Mouse (Mus musculus) CH12.LX (cell line): ENCODE results near the gene Gm10142. TPM values are rescaled to one million over a fixed set of nuclear protein-coding genes. Genes with fewer than 3 reads are reported as not detected.
"Not testable (repeated sequence)": the region's sequence is repeated elsewhere in the genome, so short reads cannot be mapped to it uniquely, and the experiment has no call there.

Source experiments
- DNase-seq: peaks from one replicate; pipeline ENCODE4 v3.0.0-alpha.2; 2013; ENCODE audit errors: extremely low read depth
- H3K27ac ChIP-seq: 2 replicates; pipeline ENCODE4 v1.5.1; 2012; ENCODE audit warnings: low read depth, mild to moderate bottlenecking, control low read depth, moderate library complexity; ENCODE audit not compliant: insufficient read depth
- H3K27me3 ChIP-seq: replicated peaks from 2 replicates; pipeline ENCODE3; 2012; ENCODE audit warnings: inconsistent platforms
- H3K36me3 ChIP-seq, 2 experiments: replicated peaks in 1 of 2; 2 replicates each; pipeline versions ENCODE3 to v1.6.1; 2012; ENCODE audit warnings: inconsistent platforms in 1 of 2, low read length in 1 of 2, mild to moderate bottlenecking in 1 of 2, mixed read lengths in 1 of 2, moderate library complexity in 1 of 2; ENCODE audit not compliant: control insufficient read depth in 1 of 2, insufficient read depth in 1 of 2
- H3K4me1 ChIP-seq, 2 experiments: 2 replicates each; pipeline ENCODE4 v1.6.1; 2012; ENCODE audit warnings: inconsistent platforms in 1 of 2, moderate library complexity in 1 of 2; ENCODE audit not compliant: insufficient read depth in 2 of 2, control insufficient read depth in 1 of 2
- H3K4me2 ChIP-seq: 2 replicates; pipeline ENCODE4 v1.6.1; 2012; ENCODE audit warnings: low read depth, mild to moderate bottlenecking, control low read depth; ENCODE audit not compliant: poor library complexity, insufficient read depth, severe bottlenecking
- H3K4me3 ChIP-seq, 3 experiments: fragments of 150-350 bp in 1 of 3; sonication (generic) in 1 of 3; replicated peaks in 1 of 3; 2 replicates each; pipeline versions ENCODE3 to v1.5.1; 2011 to 2012; ENCODE audit warnings: low read depth in 2 of 3, low read length in 2 of 3, mild to moderate bottlenecking in 2 of 3, moderate library complexity in 2 of 3, control low read depth in 1 of 3, improper control_type of control experiment in 1 of 3, inconsistent platforms in 1 of 3, mixed read lengths in 1 of 3; ENCODE audit not compliant: poor library complexity in 1 of 3
- H3K79me2 ChIP-seq: replicated peaks from 2 replicates; pipeline ENCODE4 v1.6.1; 2012; ENCODE audit warnings: mild to moderate bottlenecking, moderate library complexity; ENCODE audit not compliant: control insufficient read depth, poor library complexity, insufficient read depth, severe bottlenecking; ENCODE audit errors: extremely low read depth
- H3K9ac ChIP-seq: 2 replicates; pipeline ENCODE4 v1.6.1; 2012; ENCODE audit warnings: low read depth, mild to moderate bottlenecking, control low read depth, moderate library complexity; ENCODE audit not compliant: insufficient read depth
- H3K9me3 ChIP-seq: replicated peaks from 2 replicates; pipeline ENCODE3; 2012; ENCODE audit warnings: low read length, inconsistent platforms, mixed read lengths
- CHD2 ChIP-seq: IDR thresholded peaks from 2 replicates; pipeline ENCODE4 v1.6.1; 2011; ENCODE audit warnings: low read length, improper control_type of control experiment
- CTCF ChIP-seq, 2 experiments: IDR thresholded peaks in 1 of 2; conservative IDR thresholded peaks in 1 of 2; 2 replicates each; pipeline ENCODE4 v1.5.1; 2011 to 2012; ENCODE audit warnings: low read depth in 2 of 2, low read length in 2 of 2, improper control_type of control experiment in 1 of 2, inconsistent platforms in 1 of 2, mild to moderate bottlenecking in 1 of 2, moderate library complexity in 1 of 2
- ELF1 ChIP-seq: IDR thresholded peaks from 2 replicates; pipeline ENCODE4 v1.6.1; 2014; ENCODE audit warnings: low read depth, mild to moderate bottlenecking, inconsistent platforms, low read length, improper control_type of control experiment
- GABPA ChIP-seq: IDR thresholded peaks from 2 replicates; pipeline ENCODE4 v1.6.1; 2012; ENCODE audit warnings: low read depth, low read length, improper control_type of control experiment, inconsistent platforms; ENCODE audit not compliant: insufficient replicate concordance
- HCFC1 ChIP-seq: IDR thresholded peaks from 2 replicates; pipeline ENCODE4 v1.6.1; 2012; ENCODE audit warnings: low read depth, mild to moderate bottlenecking, inconsistent platforms, low read length, improper control_type of control experiment
- JUN ChIP-seq: IDR thresholded peaks from 2 replicates; pipeline ENCODE4 v1.6.1; 2011; ENCODE audit warnings: low read depth, mild to moderate bottlenecking, low read length, improper control_type of control experiment, moderate library complexity; ENCODE audit not compliant: insufficient read depth
- MAFK ChIP-seq: IDR thresholded peaks from 2 replicates; pipeline ENCODE4 v1.6.1; 2011; ENCODE audit warnings: low read length, improper control_type of control experiment; ENCODE audit not compliant: insufficient replicate concordance
- MAZ ChIP-seq: IDR thresholded peaks from 2 replicates; pipeline ENCODE4 v1.6.1; 2012; ENCODE audit warnings: low read depth, mild to moderate bottlenecking, inconsistent platforms, low read length, improper control_type of control experiment, moderate library complexity
- MEF2A ChIP-seq: IDR thresholded peaks from 2 replicates; pipeline ENCODE4 v1.6.1; 2014; ENCODE audit warnings: low read depth, mild to moderate bottlenecking, inconsistent platforms, low read length, improper control_type of control experiment, borderline replicate concordance
- MYC ChIP-seq: IDR thresholded peaks from 2 replicates; pipeline ENCODE4 v1.6.1; 2011; ENCODE audit warnings: low read depth, mild to moderate bottlenecking, improper control_type of control experiment, low read length
- NRF1 ChIP-seq: IDR thresholded peaks from 2 replicates; pipeline ENCODE4 v1.6.1; 2014; ENCODE audit warnings: low read depth, mild to moderate bottlenecking, inconsistent platforms, low read length, improper control_type of control experiment, moderate library complexity
- PAX5 ChIP-seq: IDR thresholded peaks from 2 replicates; pipeline ENCODE4 v1.6.1; 2012; ENCODE audit warnings: low read length, inconsistent platforms, mixed read lengths
- RAD21 ChIP-seq: IDR thresholded peaks from 2 replicates; pipeline ENCODE4 v1.6.1; 2011; ENCODE audit warnings: low read depth, mild to moderate bottlenecking, low read length, improper control_type of control experiment, moderate library complexity
- SMC3 ChIP-seq: IDR thresholded peaks from 2 replicates; pipeline ENCODE4 v1.6.1; 2011; ENCODE audit warnings: low read depth, low read length, improper control_type of control experiment
- USF2 ChIP-seq: conservative IDR thresholded peaks from 2 replicates; pipeline ENCODE4 v1.6.1; 2011; ENCODE audit warnings: low read depth, low read length, improper control_type of control experiment
- ZC3H11A ChIP-seq: IDR thresholded peaks from 2 replicates; pipeline ENCODE4 v1.6.1; 2012; ENCODE audit warnings: low read depth, mild to moderate bottlenecking, inconsistent platforms, low read length, improper control_type of control experiment
- ZKSCAN1 ChIP-seq: IDR thresholded peaks from 2 replicates; pipeline ENCODE4 v1.6.1; 2012; ENCODE audit warnings: low read depth, inconsistent platforms, low read length, improper control_type of control experiment, borderline replicate concordance
- dilution Hi-C: fragments of 300-500 bp; cut with MboI; formaldehyde crosslinking; loops from 2 replicates; pipeline ENCODE4 v1.14.3; 2020; ENCODE audit warnings: low sequenced_read_pairs; ENCODE audit not compliant: extremely low pct_unique_long_range_greater_than_20kb, extremely low pct_ligation_motif_present
- in situ Hi-C: fragments of 300-500 bp; cut with MboI; formaldehyde crosslinking; loops from 3 replicates; pipeline ENCODE4 v1.14.3; 2019; ENCODE audit warnings: low sequenced_read_pairs, low pct_ligation_motif_present, low pct_unique_long_range_greater_than_20kb, mixed read lengths
- polyA plus RNA-seq: library from polyadenylated mRNA; unstranded; fragments of >175 nt; gene quantifications from 2 replicates; pipeline ENCODE4 v1.2.1, GENCODE M21; 2012; ENCODE audit warnings: low read depth; ENCODE audit not compliant: insufficient read length
- total RNA-seq, 2 experiments: library from RNA; depleted of rRNA; stranded (reverse); fragments of 300-350 nt in 1 of 2; fragments of >200 nt in 1 of 2; gene quantifications; 2 replicates each; pipeline ENCODE4 v1.2.3; 2012 to 2014

Gm10142 gene
- total and polyA plus RNA-seq, 3 experiments = not detected

DNA sequence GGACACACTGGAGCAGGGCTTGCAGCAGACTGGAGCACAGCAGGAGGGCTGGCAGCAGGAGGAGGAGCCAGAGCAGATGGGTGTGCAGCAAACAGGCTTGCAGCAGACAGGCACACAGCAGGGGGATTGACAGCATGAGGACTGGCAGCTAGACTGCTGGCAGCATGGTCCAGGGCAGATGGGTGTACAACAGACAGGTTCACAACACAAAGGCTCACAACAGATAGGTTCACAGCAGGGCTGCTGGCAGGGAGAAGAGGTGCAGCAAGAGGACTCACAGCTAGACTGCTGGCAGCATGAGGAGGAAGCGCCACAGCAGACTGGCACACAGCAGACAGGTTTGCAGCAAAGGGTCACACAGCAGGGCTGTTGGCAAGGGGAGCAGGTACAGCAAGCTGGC is 35.1 kb downstream of the Gm10142 start:
- Histone ChIP-seq H3K9me3 (peaks cover 18% of the 10 kb centered on the region), H3K27me3 (peaks cover 20% of the 10 kb centered on the region)
- H3K27ac ChIP-seq, H3K4me3 ChIP-seq, H3K4me2 ChIP-seq, dilution Hi-C loops, H3K4me1 ChIP-seq, H3K9ac ChIP-seq, H3K36me3 ChIP-seq, in situ Hi-C loops, DNase-seq, H3K79me2 ChIP-seq: not testable (repeated sequence)

GRCm38 (mm10) chr10:77751254-77751653 is 35.6 kb downstream of the Gm10142 start, which contains the start of gene Gm9736:
Gene Gm9736, minus strand, starts transcription at chr10:77751354.
- Histone ChIP-seq H3K27me3 (peaks cover 19% of the 10 kb centered on the region), H3K9me3 (peaks cover 18% of the 10 kb centered on the region)
- H3K27ac ChIP-seq, H3K36me3 ChIP-seq, H3K4me3 ChIP-seq, in situ Hi-C loops, H3K4me1 ChIP-seq, H3K9ac ChIP-seq, DNase-seq, dilution Hi-C loops, H3K4me2 ChIP-seq, H3K79me2 ChIP-seq: not testable (repeated sequence)

DNA sequence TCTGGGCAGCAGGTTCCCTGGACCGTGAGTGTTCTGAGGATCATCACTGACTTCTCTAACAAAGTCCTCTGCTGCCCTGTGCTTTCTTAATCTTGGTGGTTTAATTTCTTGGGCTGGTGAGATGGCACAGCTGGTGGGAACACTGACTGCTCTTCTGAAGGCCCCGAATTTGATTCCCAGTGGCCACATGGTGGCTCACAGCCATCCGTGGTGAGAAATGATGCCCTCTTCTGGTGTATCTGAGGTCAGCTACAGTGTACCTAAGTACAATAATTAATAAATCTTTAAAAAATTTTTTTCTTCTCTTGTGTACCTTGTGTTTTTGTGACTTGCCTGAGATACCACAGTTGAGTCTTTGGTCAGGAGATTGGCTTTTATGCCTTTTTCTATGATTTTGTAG is 36.7 kb downstream of the Gm10142 start:
- not testable (repeated sequence) for H3K4me1 ChIP-seq, H3K4me2 ChIP-seq

DNA sequence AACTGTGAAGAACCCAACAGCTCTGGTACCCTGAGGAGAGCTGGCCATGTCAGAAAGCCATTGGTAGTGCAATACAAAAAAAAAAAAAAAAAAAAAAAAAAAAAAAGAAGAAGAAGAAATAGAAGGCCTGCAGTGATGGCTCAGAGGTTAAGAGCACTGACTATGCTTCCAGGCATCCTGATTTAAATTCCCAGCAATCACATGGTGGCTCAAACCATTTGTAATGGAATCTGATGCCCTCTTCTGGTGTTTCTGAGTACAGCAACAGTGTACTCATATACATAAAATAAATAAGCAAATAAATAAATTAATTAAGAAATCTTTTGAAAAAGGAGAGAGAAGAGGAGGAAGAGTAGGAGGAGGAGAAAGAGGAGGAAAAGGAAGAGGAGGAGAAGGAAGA is 37.8 kb downstream of the Gm10142 start:
- Histone ChIP-seq H3K9ac (no peak overlapping the region), H3K36me3 (no peaks in the 10 kb centered on the region), H3K4me1 (no peaks in the 10 kb centered on the region), H3K4me2 (peak overlapping the region; percentile 26; the same call in 1 of the 2 replicates), H3K27ac (no peak overlapping the region), H3K9me3 (peaks cover 7% of the 10 kb centered on the region), H3K4me3 (no peak overlapping the region)
- in situ Hi-C loops = no loop called here
- TF ChIP-seq PAX5 = no peak
- no peak for TF ChIP-seq ELF1
- no peak for TF ChIP-seq CHD2
- no peak for TF ChIP-seq GABPA
- TF ChIP-seq RAD21 = peak; percentile 49
- no peak for TF ChIP-seq MAFK
- TF ChIP-seq HCFC1 = no peak
- TF ChIP-seq ZKSCAN1 = no peak
- TF ChIP-seq MYC = 0 out of 2 replicates have a peak, but pooled peaks have one; percentile 23
- TF ChIP-seq SMC3 = peak; percentile 39
- TF ChIP-seq MEF2A = no peak
- no peak for TF ChIP-seq USF2
- no peak for TF ChIP-seq JUN
- peak in 1 of 2 experiments; percentile 51; a peak in 2 of 4 replicates for TF ChIP-seq CTCF (conservative IDR thresholded peaks at IDR 0.05 in 1 of 2, IDR thresholded peaks at IDR 0.05 in 1 of 2; ENCODE audit: low read depth in 2 of 2, low read length in 2 of 2)
- TF ChIP-seq NRF1 = no peak
- TF ChIP-seq MAZ = no peak
- TF ChIP-seq ZC3H11A = no peak
- TF ChIP-seq, all 38 proteins: peak for 4
- DNase-seq = no peak
- H3K79me2 ChIP-seq = no peaks in the 10 kb centered on the region
- dilution Hi-C loops = no loop called here
- peaks cover 34% of the 10 kb centered on the region for H3K27me3 ChIP-seq

More for the DNA sequence above, 36.7 kb downstream of the Gm10142 start:
- H3K27me3 ChIP-seq = peaks cover 23% of the 10 kb centered on the region
- H3K9ac ChIP-seq, H3K36me3 ChIP-seq, in situ Hi-C loops, dilution Hi-C loops, H3K4me3 ChIP-seq, H3K79me2 ChIP-seq, H3K27ac ChIP-seq: not testable (repeated sequence)
- DNase-seq = peak; percentile 15
- TF ChIP-seq RAD21 = peak; percentile 13
- TF ChIP-seq SMC3 = peak; percentile 54
- TF ChIP-seq CTCF (conservative IDR thresholded peaks at IDR 0.05 in 1 of 2, IDR thresholded peaks at IDR 0.05 in 1 of 2; ENCODE audit: low read depth in 2 of 2, low read length in 2 of 2) = peak in 1 of 2 experiments; percentile 71; a peak in 2 of 4 replicates
- peaks cover 16% of the 10 kb centered on the region for H3K9me3 ChIP-seq
